In genomic region chr7:25154648-25155047, GRCm38 (mm10) we compare ENCODE assay signal across 13 mouse cellular contexts. TPM values are rescaled to one million over a fixed set of nuclear protein-coding genes. Genes with fewer than 3 reads are reported as not detected.
A peak's percentile ranks its signal among the peaks of the same experiment; 100 is the strongest.
DNase-seq lines count a peak whose midpoint lies in the region; ATAC-seq and TF ChIP-seq lines count a peak whose summit lies in the region.
"Had no signal": no experiment of that assay in that cellular context is flagged by ENCODE, and none has a peak within 500 bp of the region (broad histone marks: within the 10 kb centered on the region; RNA-seq: fewer than 3 reads in every experiment).

No protein-coding gene starts in this region.

- peaks cover 92% of the 10 kb centered on the region for H3K27me3 ChIP-seq in heart, embryonic 10.5 days (ENCODE audit: insufficient read depth, poor library complexity, severe bottlenecking)
- no peaks in the 10 kb centered on the region for H3K27me3 ChIP-seq in midbrain, postnatal 0 days (ENCODE audit: insufficient read depth, low read length)

- H3K36me3 ChIP-seq in heart, embryonic 10.5 days: no peaks in the 10 kb centered on the region
- H3K36me3 ChIP-seq in midbrain, postnatal 0 days (ENCODE audit: insufficient read depth, low read length): no peaks in the 10 kb centered on the region
- H3K36me3 ChIP-seq: embryonic facial prominence, embryonic 12.5 days had no signal

- no peaks in the 10 kb centered on the region for H3K9me3 ChIP-seq in heart, embryonic 10.5 days
- no peaks in the 10 kb centered on the region for H3K9me3 ChIP-seq in midbrain, postnatal 0 days (ENCODE audit: low read length)
- H3K9me3 ChIP-seq: embryonic facial prominence, embryonic 12.5 days had no signal

- peaks cover 61% of the 10 kb centered on the region for H3K4me1 ChIP-seq in heart, embryonic 10.5 days
- peaks cover 28% of the 10 kb centered on the region for H3K4me1 ChIP-seq in midbrain, postnatal 0 days (ENCODE audit: insufficient read depth, low read length)

- no peak for ATAC-seq in midbrain, postnatal 0 days (ENCODE audit: low FRiP score)

- TF ChIP-seq CTCF in midbrain, postnatal 0 days (IDR thresholded peaks at IDR 0.05): no peak

- peak overlapping the region; percentile 42; the same call in 1 of the 2 replicates for H3K27ac ChIP-seq in heart, embryonic 10.5 days
- peak overlapping the region; percentile 55; the same call in 1 of the 2 replicates for H3K27ac ChIP-seq in midbrain, postnatal 0 days (ENCODE audit: low read depth, low read length)
- H3K27ac ChIP-seq: kidney, postnatal 0 days had no signal

- H3K4me3 ChIP-seq in heart, embryonic 10.5 days: no peak overlapping the region
- H3K4me3 ChIP-seq in midbrain, postnatal 0 days (ENCODE audit: low read depth, low read length): no peak overlapping the region
- H3K4me3 ChIP-seq: myocyte had no signal

- no peak overlapping the region for H3K9ac ChIP-seq in midbrain, postnatal 0 days (replicated peaks; ENCODE audit: low read length, poor library complexity, severe bottlenecking)

- H3K4me2 ChIP-seq in midbrain, postnatal 0 days (ENCODE audit: low read depth, low read length, poor library complexity, severe bottlenecking): no peak overlapping the region

- DNase-seq in heart, embryonic 10.5 days (ENCODE audit: low spot score): no peak
- DNase-seq in heart, adult 11 months: no peak
- DNase-seq in T-cell, adult 2 months (ENCODE audit: low spot score): peak; percentile 23
- DNase-seq in induced T-regulatory cell, adult 2 months (ENCODE audit: low read depth): peak; percentile 47
- DNase-seq in midbrain, postnatal 0 days (ENCODE audit: low spot score): no peak
- no peak for DNase-seq in embryo, embryonic 11 days
- DNase-seq in cerebellum, adult 11-12 months: no peak
- no peak for DNase-seq in kidney, postnatal 4 days
- DNase-seq: adrenal gland, postnatal 14 days; heart, adult 18-20 months had no signal

- WGBS in heart, embryonic 10.5 days: 68% methylated on average over 4 of the region's 4 CpGs
- WGBS in midbrain, postnatal 0 days: 62% methylated on average over 4 of the region's 4 CpGs

RNA-seq across cellular contexts. Expression of gene Pou2f2, which starts 24.9 kb away (rescaled TPM):
- polyA plus RNA-seq in heart, embryonic 10.5 days (2016; fragmentation: Nextera tagmentation; extraction: Ambion mirVana): 0.73 and 0.74 TPM in 2 replicates
- total RNA-seq in midbrain, postnatal 0 days (2014; rRNA removed): 7.6 and 9.0 TPM in 2 replicates
- 28.9 and 35.9 TPM in 2 replicates for polyA plus RNA-seq in midbrain, postnatal 0 days (2015; fragmentation: Nextera tagmentation; extraction: Ambion mirVana)

Comparison
In these comparisons a context has a peak if more than half of its experiments do, and no peak if none do; other contexts are left out.
1. DNase-seq: peak in T-cell, adult 2 months (single experiment) and induced T-regulatory cell, adult 2 months (single experiment); none in heart, embryonic 10.5 days (single experiment), heart, adult 11 months (single experiment), midbrain, postnatal 0 days (single experiment), embryo, embryonic 11 days (single experiment), cerebellum, adult 11-12 months (single experiment) and kidney, postnatal 4 days (0 of 2).
2. RNA of gene Pou2f2, which starts 24.9 kb away (polyA plus RNA-seq): 28.9 to 35.9 TPM in midbrain, postnatal 0 days; 0.73 to 0.74 TPM in heart, embryonic 10.5 days; every median in the first group is over 10 times any median in the second.